Mouse (Mus musculus): ENCODE data around the gene Lmo2.

GRCm38 (mm10) chr2:103957649-103958546 lies at the start of gene Lmo2:
- TF ChIP-seq CTCF (conservative IDR thresholded peaks at IDR 0.05; ENCODE audit: insufficient read depth, insufficient read length, low read depth, low read length), result no peak
- no peak for TF ChIP-seq POLR2A (IDR thresholded peaks at IDR 0.05; ENCODE audit: low read depth, low read length)

Measured in kidney, adult 2 months (tissue).